Comparison of ENCODE assay signal across 11 mouse cellular contexts in genomic region chr5:8669606-8670005, GRCm38 (mm10).
"Had no signal": no experiment of that assay in that cellular context is flagged by ENCODE, and none has a peak within 500 bp of the region (broad histone marks: within the 10 kb centered on the region; RNA-seq: fewer than 3 reads in every experiment).

No protein-coding gene starts in this region.

- DNase-seq: kidney, adult 2 months; kidney, postnatal 14 days; lung, embryonic 14.5 days; lung, postnatal 14 days; right cerebral cortex, postnatal 4 days had no signal

- H3K36me3 ChIP-seq: kidney, embryonic 15.5 days; limb, embryonic 15.5 days; liver, embryonic 12.5 days; midbrain, embryonic 12.5 days; neural tube, embryonic 15.5 days had no signal

- H3K27me3 ChIP-seq: kidney, embryonic 15.5 days; limb, embryonic 15.5 days; liver, embryonic 12.5 days; midbrain, embryonic 12.5 days; neural tube, embryonic 15.5 days had no signal

- ATAC-seq: intestine, embryonic 16.5 days; liver, embryonic 12.5 days had no signal
